Mouse (Mus musculus): ENCODE measurements around the gene Proca1.
A peak's percentile ranks its signal among the peaks of the same experiment; 100 is the strongest.

Proca1 gene

GRCm38 (mm10) chr11:78166161-78166560 lies 27.0 kb upstream of the Proca1 start:
- no peak for DNase-seq

DNA sequence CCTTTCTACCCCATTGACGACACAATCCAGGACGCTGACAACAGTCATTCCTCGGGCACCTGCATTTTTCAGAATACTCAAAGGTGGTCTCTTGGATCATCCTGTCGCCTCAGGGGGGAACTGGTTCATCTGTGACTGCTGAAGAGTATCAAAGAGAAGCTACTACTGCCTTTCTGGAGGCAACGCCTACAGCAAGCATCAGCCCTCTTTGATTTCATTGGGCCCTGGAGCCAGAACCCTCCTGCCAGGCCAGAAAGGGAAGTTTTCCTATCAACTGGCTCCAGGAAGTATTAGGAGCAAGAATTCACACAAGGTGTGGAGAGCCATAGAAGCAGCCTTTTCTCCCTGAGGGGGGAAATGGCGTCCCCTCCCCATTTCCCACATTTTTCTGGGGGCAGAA lies 26.6 kb upstream of the Proca1 start:
- no peak for DNase-seq

- no peak for DNase-seq
Observed at GRCm38 (mm10) chr11:78167257-78167959, 25.8 kb upstream of the Proca1 start.

- DNase-seq: peak in 1 of 2 experiments; percentile 49
Observed at GRCm38 (mm10) chr11:78168541-78169468, 24.4 kb upstream of the Proca1 start.

- DNase-seq: peak in 1 of 2 experiments; percentile 66
Observed at GRCm38 (mm10) chr11:78170306-78170705, 22.9 kb upstream of the Proca1 start.

DNA sequence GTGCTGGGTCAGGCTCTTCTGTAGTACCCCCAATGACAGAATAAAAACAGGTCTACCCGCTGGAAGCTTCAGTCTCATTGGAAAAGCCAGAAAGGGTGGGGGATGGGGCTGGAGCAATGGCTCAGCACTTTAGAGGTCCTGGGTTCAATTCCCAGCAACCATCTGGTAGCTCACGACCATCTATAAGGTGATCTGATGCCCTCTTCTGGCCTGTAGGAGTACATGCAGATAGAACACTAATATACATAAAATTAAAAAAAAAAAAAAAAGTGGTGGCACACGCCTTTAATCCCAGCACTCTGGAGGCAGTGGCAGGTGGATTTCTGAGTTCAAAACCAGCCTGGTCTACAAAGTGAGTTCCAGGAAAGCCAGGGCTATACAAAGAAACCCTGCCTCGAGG lies 21.9 kb upstream of the Proca1 start:
- DNase-seq: no peak

DNA sequence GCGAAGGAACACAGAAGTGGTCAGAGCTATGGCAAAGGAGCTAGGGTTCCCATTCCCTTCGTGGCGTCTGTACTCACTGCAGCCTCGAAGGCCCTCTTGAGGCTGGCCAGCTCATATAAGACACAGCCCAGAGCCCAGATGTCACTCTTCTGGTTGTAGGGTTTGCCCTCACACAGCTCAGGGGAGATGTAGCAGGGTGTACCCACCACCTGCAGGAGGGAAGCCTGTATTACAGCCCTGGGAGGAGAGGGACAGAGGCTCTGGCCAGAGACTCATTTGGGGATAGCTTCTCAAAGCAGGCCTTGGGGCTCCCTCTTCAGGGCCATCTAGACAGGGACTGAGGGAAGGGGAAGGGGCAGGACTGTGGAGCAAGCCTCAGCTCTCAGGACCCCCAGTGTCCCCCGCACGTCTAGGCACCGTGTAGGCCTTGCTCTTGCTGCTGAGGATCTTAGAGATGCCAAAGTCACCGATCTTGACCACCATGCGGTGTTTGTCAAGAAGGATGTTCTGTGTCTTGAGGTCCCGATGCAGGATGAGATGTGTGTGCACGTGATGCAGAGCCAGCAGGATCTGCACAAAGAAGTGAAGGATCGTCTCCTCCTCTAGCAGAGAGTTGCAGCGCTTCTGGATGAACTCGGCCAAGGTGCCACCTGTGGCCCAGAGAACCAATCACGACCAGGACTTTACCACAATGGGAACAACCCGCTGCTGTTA lies 21.0 kb upstream of the Proca1 start:
- peak in 1 of 2 experiments; percentile 60 for DNase-seq

- no peak for DNase-seq
Observed at GRCm38 (mm10) chr11:78172748-78173383, 20.3 kb upstream of the Proca1 start.

GRCm38 (mm10) chr11:78174506-78174905 lies 18.7 kb upstream of the Proca1 start:
- DNase-seq: no peak

- no peak for DNase-seq
Observed at GRCm38 (mm10) chr11:78175771-78176401, 17.3 kb upstream of the Proca1 start.

GRCm38 (mm10) chr11:78176402-78176862 lies 16.8 kb upstream of the Proca1 start, which contains the start of the genes Nek8 and Tlcd1:
Gene Nek8 (minus strand): TSS chr11:78176675.
Gene Tlcd1 (plus strand): TSS chr11:78176711.
- DNase-seq: peak; percentile 95 to 97

DNA sequence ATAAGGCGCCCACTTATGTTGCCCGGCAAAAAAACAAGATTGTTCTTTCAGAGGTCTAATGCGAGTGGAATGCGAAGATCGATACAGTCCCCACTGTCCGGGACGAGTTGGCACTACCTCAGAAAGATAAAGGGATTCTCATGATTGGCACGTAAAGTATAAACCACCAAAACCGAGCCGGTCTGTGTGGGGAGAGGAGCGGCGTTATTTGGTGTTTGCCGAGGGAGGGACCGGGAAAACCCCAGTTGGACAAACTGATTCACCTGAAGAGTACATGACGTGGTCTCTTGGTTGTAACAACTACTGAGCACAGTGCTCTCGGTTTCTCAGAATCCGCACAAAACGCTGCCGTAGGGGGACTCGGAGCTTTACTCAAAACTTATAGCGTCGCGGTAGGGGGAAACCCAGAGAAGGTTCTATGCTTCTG lies 16.3 kb upstream of the Proca1 start:
- peak; percentile 19 to 44 for DNase-seq

DNA sequence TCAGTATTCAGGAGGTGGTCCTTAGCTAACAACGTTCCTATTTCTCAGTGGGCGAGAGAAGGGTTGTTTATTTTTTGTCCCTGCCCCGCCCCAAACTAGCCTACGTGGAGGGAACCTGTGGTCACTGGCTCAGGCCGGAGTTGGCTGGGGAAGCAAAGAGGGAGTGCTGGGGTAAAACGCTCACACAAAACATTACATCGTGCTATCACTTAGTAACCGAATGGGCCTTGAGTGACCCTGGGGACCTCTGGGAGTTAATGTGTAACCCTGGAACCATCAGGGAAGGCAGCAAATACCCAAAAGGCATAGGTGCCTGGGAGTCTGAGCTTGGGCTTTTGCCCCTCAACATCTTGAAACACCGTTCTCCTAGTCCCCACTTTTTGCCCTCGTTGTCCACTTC lies 15.8 kb upstream of the Proca1 start:
- DNase-seq: peak; percentile 77 to 87

- DNase-seq: peak; percentile 98
Observed at GRCm38 (mm10) chr11:78177903-78178858, 15.0 kb upstream of the Proca1 start.

DNA sequence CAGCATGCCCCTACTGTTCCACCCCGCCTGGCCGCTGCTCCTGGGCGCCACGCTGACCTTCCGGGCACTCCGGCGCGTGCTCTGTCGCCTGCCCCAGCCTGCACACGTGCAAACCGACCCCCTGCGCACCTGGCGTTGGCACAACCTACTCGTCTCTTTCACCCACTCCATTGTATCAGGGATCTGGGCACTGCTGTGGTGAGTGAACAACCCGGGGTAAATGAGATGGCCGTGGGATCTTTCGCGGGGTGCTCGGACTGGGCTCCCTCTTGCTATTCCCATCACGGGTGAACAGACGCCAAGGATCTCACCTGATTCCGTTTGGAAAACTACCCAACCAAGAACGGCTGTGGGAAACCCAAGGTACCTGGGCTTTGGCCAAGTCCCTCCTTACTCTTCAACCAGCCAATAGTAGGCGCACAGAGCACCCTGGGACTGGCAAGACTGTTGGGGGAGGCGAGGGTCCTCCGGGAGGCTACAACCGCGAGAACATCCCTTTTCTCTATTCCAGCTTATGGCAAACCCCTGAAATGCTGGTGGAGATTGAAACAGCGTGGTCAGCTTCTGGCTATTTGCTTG lies 14.2 kb upstream of the Proca1 start:
- DNase-seq: peak; percentile 77 to 86

GRCm38 (mm10) chr11:78179438-78179999 lies 13.7 kb upstream of the Proca1 start:
- no peak for DNase-seq

DNA sequence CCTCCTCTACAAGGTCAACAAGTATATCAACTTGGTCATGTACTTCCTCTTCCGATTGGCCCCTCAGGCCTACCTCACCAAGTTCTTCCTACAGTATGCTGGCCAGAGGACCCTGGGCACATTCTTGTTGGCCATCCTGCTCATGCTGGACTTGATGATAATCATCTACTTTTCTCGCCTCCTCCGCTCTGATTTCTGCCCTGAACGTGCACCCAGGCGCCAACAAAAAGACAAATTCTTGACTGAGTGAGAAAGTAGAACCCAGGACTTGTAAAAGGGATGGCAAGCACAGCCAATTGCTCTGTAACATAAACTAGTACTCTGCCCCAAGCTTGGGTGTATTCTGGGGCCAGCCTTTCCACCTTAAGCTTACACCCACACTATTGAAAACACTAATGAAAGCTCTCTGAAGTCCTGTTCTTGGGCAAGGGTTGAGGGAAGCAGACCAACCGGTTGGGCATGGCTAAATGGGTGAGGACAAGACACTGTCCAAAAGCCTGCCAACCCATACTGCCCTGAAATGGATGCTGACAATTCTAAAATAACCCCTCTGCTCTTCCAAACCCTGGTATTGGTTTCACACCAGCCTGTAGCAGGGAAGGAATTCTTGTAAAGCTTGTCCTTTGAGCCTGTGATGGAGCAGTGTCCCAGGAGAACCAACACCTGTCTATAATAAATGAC lies 13.0 kb upstream of the Proca1 start:
- no peak for DNase-seq

GRCm38 (mm10) chr11:78181830-78182357 lies 11.3 kb upstream of the Proca1 start:
- no peak for DNase-seq

- no peak for DNase-seq
Observed at GRCm38 (mm10) chr11:78182450-78182849, 10.7 kb upstream of the Proca1 start.
